Mouse (Mus musculus) liver (tissue): ENCODE measurements around the gene Fam129b.
"Not testable (repeated sequence)": the region's sequence is repeated elsewhere in the genome, so short reads cannot be mapped to it uniquely, and the experiment has no call there.

ENCODE experiments used
- DNase-seq: peaks from one replicate; pipeline ENCODE4 v3.0.0-alpha.2; 2020; ENCODE audit warnings: mixed read lengths

Fam129b gene

DNA sequence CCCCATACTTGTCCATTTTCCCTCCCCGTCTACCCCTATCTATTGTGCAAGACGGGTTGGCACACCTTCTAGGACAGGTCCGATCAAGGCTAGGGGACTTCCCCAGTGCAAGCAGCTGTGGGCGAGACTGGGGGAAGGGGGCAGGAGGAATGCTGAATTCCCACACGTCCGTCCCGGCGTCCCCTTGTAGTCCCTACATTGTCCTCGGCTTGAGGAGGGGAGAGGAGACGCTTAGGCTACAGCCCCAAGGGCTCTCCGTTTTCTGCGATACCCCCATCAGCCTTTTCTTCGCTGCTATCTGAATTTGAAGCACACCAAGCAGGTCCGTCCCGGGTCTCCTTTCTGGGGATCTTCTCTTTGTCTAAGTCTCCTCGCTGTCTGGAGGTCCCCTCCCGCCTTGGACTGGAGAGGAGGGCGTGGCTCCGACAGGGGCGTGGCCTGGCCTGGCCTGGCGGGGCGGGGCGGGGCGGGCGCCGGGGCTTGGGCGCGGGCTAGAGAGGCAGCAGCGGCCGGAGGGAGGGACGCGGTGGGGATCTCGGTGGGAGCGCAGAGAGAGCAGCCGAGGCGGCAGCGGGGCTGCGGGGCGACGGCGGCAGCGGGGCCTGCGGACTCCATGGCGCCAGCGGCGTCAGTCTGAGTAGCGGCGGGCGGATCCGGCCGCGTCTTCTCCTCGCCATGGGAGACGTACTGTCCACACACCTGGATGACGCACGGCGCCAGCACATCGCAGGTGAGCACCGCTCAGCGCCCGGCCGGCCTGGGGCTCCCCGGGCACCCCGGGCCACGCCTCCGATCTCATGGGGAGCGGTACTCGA, at the start of gene Fam129b:
Gene Fam129b, plus strand, starts transcription at position 440 of the 815 bp plus-strand sequence.
- DNase-seq = peak; percentile 93

DNA sequence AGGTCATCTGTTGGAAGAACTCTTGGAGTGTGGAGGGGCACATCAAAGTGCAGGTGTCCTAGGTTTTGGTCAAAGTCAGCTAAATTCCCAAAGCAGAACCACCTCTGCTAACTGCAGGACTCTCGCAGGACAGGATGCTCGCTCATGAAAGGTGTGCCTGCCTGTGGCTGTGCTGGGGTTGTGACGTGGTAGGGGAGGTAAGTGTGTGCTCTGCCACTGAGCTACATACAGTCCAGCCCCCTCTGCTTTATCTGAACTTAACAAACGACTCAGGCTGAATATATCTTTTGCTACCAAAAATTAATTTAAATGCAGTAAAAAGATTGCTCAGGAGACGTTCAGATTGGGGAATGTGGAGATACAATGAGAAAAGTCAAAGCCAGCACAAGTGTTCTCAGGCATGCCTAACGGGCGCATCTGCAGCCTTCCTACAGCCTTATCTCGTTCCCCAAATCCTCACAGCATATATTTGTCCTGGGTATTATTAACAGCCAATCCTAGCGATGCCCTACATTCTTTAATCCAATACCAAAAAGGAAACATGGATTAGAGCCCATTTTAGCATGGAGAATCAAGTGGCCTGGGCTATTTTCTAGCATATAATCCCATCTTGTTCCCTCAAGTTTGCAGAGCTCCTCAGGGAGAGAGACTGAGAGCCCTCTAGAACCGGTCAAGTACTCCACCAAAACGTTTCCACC, 46.8 kb upstream of the Fam129b start:
- no peak for DNase-seq

DNA sequence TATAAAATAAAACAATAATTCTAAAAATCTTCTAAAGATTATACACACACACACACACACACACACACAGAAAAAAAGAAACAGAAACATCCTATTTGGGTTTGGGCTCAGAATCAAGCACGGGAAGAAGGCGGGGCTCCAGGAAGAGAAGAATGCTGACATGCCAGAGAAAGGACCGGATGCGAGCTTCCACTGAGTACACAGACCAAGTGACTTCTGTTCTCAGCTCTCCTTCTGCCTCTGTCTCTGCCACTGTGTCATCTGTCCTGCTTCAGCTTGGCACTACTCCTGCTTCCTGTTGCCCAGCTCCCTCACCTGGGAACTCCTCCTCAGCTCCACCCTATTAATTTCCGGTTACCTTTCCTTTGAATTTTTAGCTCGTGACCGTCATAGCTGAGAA, 41.4 kb upstream of the Fam129b start:
- no peak for DNase-seq

DNA sequence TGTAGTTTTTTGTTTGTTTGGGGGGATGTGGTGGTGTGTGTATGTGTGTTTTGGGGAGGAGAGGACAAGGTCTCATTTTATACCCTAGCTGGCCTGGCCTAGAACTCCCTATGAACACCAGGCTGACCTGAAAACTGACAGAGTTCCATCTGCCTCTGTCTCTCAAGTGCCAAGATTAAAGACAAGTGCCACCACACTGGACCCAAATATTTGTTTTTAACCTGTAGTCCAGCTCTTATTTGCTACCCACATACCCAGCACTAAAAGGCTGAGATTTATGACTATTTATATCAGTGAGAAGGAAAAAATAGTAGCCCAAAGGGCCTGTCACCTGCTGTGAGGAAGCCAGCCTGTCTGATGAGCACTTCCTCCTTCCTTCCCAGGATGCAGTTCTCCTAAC, 40.3 kb upstream of the Fam129b start:
- DNase-seq = no peak

DNA sequence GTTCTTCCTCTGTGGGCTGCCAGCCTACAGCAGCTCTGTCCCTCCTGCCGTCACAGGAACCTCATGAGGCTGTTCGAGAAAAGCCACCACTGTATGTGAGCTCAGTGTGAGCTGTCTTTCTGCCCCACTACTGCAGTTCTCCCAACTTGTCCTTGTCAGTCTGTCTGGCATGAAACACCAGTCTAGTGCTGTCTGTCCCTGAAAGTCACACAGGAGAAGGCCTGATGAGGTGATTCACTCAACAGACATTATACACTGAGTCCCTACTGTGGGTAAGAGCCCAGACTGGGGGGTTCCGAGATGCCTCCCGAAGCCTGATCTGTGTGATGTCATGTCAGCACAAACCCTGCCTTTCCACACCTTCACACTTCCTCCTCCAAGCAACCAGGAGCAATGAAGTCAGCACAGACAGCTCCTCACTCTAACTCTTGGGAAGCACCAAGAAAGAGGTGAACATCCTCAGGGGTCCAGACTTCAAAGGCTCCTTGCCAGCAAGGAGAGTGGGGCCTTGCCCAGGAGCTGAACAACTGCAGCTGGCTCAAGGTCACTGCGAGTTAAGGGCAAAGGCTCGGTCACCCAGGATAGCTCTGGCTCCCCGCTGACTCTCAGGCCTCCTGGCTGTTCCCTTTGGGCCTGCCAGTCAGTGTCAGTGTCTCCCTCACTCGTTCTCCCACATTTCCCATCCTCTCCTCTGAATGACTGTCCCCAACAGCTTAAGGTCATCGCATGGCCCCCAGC, 37.6 kb upstream of the Fam129b start:
- DNase-seq = no peak

DNA sequence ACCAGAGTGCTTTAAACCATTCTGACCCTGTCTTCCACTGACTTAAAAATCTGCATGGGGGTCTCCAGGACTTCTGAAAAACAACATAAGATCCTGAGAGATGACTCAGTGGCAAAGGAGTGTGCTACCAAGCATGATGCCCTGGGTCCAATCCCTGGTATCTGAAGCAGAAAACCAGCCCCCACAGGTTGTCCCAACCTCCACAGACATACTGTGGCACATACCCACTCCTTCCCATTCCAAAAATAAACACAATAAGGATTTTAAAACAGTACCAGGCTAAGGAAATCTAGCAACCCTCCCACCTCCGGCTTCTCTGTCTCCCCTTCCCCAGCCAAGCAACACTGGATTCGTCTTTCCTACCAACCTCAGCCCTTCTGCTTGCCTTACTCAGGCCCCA, 36.7 kb upstream of the Fam129b start:
- DNase-seq = no peak

DNA sequence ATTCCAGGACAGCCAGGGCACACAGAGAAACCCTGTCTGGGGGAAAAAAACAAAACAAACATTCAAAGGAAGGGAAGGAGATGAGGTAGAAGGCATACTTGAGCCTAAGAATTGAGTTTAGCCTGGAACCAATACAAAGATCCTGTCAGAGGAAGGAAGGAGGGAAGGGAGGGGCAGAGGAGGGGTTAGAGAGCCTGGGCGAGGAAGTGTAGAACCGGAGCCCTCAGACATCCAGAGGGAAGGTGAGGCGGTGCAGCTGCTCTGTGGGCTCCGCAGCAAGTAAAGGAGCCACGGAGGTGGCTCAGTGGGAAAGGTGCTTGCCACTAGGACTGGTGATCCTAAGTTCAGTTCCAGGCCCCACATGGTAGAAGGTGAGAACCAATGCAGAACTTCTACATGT, 34.8 kb upstream of the Fam129b start:
- no peak for DNase-seq

DNA sequence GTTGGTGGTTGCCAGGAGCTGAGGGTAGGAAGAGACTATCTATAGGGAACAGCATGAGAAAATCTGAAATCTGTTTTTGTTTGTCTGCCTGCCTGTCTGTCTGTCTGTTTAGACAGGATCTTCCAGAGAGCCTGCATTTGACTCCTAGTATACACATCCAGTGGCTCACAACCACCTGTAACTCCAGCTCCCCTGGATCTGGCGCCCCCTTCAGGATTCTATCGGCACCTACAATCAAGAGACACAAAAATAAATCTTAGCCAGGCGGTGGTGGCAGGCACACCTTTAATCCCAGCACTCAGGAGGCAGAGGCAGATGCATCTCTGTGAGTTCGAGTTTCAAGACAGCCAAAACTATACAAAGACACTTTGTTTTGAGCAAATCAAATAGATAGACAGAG, 33.4 kb upstream of the Fam129b start:
- no peak for DNase-seq

DNA sequence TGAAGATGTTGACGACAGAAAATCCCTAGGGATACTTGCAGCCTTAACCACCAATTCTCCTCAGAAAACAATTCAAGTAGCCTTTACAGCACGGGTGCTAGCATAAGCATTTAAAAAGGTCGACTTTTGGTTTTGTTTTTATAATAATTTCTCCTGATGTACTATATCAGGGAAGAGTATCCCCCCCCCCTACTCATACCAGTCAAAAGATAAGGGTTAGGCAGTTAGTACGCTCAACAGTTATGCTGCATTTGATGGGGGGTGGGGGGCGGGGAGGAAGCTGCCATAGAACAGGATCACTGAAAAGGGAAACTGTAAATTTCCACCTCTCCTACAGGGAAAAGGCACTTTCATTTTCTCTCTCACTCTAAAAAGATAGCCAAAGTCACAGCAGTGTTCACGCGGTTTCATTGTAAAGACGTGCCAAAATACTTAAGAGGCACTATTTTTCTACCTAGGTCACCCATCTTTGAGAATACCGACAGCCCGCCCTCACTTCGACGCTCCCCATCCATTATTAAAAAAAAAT, 30.3 kb upstream of the Fam129b start:
- no peak for DNase-seq

DNA sequence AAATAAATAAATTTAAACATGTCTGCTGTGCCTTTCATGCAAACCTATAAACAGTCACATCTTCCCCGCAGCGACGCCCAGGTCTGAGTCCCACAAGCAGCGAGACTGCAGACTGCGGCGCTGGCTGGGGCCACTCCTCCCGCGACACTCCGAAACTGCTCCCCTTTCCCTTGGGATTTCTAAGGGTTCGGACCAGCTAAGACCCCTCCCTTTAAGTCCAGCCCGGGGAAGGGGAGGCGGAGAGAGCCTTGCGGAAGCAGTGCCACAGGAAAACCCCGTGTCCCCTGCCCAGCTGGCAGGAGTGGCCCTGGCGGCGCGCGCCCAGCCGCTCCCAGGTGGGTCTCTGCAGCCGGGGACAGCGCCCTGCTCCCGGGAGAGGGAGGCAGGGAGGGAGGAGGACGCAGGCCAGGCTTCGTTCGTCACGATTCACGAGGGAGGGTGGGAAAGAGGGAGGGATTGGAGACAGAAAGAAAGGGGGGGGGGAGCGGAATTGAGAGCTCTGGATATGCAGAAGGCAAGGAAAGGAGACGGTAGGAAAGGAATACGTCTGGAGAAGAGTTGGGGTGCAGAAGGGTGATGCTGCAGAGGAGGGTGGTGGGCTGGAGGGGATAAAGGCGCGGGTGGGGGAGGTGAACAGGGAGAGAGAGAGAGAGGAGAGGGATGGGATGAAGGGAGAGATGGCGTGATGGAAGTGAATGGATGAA, 29.7 kb upstream of the Fam129b start:
- peak; percentile 51 for DNase-seq

DNA sequence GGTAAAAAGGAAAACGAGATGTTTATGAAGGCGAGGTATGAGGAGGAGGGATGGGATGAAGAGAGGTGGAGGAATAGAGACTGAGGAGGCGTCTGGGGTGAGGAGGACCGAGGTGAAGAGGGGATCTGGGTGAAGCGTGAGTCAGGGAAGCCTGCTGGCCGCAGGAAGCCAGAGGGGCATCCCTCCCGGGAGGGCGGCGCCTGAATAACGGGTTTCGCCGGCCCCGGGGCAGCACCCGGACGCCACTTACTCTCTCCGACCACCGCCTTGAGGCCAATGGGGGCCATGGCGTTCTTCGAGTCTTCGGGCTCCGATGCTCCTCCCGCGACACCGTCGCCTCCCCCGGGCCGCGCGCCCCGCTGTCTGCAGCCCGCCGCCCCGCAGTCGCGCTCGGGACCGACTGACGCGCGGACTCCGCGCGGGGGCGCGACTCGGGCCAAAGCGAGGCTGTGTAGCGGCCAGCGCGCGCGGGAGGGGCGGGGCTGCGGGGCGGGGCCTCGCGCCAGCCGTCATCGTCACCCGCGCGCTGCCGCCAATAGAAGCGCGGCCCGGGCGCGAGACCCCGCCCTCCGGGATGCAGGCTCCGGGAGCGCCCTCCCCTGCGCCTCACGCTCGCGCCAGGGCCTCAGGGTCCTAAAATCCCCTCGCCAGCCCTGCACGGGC, 29.0 kb upstream of the Fam129b start, which contains the start of gene Stxbp1:
Gene Stxbp1, minus strand, starts transcription at position 441 of the 663 bp plus-strand sequence.
- DNase-seq = peak; percentile 93

DNA sequence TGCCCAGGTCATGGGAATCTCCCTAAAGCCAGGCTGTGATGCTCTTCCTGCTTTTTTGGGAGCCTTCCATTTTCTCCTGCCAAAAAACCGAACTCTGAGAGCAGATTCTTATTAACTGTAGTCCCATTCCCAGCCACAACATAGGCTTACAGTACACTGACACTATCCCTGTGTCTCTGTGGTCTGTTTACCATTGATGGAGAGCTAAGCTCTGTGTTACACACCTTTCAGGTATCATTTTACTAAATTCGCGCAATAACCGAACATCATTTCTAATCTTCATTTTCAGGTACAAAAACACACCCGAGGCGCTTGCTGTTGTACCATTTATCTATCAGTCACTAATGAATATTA, 28.5 kb upstream of the Fam129b start:
- no peak for DNase-seq

DNA sequence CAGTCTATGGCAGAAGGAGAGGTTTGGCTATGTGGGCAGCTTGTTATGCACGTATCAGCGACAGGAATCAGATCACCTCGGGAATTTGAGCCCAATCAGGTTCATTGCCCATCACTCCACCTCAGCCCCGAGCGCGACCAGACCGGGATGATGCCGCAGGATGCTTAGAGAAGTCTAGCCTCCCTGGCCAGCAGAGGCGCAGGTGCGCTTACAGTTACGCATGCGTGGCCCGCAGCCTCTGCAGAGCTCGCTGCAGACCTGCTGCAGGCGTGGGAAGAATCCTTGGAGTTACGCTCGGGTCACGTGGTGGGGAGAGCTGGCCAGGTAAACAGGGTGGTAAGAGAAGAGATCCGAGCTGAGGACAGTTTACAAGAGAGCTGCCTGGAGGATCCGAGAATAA, 23.8 kb upstream of the Fam129b start:
- DNase-seq = peak; percentile 30

DNA sequence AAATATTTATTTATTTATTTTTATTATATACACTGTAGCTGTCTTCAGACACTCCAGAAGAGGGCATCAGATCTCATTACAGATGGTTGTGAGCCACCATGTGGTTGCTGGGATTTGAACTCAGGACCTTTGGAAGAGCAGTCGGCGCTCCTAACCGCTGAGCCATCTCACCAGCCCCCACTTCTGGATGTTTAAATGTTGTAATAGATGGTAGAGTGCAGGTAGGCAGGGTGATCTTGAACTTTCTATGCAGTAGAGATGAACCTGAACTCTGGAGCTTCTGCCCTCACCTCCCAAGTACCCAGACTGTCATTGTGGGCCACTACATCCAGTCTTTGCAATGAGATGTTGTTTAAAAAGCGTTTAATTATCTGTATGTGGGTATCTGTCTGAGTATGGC, 22.2 kb upstream of the Fam129b start:
- DNase-seq = not testable (repeated sequence)

DNA sequence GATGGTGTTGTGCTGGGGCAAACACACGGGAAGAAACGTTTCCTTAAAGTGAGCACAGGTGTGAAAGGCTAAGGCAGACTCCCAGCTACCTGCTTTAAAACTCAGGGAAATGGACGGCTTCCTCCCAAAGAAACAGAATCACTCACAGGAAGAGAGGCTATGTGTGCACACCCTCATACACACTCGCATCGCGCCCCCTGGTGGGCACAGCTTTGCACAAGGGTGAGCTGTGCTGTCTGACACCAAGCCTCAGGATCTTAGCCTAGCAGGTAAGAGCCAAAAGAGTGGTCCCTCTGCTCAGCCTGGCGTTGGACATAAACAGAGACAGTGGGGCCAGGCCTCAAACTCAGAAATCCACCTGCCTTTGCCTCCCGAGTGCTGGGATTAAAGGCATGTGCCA, 21.7 kb upstream of the Fam129b start:
- peak; percentile 90 for DNase-seq

DNA sequence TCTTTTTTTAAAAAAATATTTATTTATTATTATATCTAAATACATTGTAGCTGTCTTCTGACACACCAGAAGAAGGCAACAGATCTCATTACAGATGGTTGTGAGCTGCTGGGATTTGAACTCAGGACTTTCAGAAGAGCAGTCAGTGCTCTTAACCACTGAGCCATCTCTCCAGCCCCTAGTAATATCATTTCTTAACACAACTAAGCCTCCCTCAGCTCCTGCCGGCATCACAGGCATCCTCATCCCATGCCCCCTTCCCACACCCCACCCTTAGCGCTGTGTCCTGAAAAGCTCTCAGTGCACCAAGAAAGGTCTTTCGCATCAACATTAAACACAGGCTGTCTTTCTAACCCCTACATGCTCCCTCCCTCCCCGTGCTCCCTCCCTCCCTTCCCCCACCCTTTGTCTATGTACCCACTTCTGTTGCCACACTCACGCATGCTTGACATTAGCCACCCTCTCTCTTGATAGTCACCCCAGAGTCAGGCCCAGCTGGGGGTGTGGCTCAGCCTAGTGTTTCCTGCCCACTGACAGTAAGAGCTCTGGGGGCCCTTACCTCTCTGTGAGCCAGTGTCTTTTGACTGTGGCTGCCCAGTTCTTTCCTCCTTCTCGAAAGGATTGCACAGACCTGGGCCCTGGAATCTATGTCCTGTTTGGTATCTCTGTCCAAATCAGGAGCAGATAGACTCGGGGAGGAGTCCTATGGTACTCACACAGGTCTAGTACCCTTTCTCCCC, 20.7 kb upstream of the Fam129b start:
- DNase-seq = no peak

DNA sequence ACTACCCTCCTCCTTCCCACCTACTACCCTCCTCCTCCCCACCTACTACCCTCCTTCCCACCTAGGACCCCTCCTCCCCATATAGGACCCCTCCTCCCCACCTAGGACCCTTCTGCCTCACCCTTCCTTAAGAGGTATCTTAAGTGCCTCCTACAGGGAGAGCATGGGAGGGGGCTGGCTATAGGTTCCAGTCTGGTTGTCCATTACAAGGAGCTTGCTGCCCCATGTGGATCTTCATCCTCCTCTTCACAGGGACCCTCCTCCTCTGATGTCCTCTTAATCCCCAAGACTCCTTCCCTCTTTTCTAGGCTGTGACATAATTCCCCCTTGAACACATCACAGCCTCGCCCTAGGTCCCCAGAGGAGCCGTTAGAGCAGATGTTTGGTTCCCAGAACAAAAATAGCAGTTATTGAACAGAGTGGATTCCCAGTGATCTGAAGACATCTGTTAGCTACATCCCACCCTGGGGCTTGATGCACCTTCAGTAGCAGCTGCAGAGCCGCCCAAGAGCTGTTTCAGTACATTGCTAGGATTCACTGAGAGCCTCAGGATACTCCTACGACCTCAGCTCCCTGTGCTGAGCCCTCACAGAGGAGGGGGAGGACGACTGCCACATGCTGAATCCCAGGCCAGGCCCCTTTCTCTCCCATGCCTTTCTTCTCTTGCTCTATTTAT, 20.0 kb upstream of the Fam129b start:
- DNase-seq = no peak

DNA sequence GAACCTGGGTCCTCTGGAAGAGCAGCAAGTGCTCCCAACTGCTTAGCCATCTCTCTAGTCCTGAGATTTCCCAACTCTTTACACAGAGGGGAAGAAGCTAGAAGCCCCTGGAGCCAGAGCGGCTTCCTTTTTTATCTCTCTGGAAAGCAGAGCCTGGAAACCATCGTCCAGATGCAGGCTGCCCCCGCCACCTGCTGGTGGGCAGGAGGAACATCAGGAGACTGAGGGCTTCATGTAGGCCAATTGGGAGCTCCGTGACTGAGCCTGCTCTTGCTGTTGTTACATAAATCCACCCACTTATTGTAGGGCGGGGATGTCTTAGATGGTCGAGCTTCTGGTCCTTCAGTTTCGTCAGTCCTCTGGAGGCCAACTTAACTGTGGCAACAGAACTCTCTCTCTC, 18.3 kb upstream of the Fam129b start:
- DNase-seq = peak; percentile 80

DNA sequence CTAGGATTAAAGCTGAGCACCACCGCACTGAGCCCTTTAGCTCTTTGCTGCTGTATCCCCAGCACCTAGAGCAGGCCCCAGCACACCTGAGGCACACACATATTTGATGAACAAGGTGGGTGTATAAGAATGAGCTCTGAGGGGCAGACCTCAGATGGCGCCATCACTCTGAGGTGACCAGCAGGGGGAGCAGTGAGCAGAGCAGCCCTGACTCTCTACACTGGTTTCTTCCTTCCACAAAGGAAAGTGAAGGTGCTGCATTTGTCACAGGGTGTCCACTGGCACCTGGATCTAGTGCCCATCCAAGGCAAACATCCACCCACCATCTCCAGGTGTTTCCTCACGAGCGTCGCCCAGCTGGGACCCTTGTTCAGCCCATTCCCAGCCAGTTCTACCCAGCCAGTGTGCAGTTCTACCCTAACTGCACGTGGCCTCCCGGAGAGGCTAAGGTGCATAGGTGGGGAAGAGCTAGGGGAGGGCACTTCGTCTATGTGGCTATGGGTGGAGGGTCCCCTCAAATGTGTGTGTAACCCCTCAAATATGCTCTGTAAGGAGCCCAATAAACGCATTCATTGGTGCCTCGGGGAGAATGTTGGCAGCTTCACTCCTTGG, 16.8 kb upstream of the Fam129b start:
- DNase-seq = peak; percentile 57

DNA sequence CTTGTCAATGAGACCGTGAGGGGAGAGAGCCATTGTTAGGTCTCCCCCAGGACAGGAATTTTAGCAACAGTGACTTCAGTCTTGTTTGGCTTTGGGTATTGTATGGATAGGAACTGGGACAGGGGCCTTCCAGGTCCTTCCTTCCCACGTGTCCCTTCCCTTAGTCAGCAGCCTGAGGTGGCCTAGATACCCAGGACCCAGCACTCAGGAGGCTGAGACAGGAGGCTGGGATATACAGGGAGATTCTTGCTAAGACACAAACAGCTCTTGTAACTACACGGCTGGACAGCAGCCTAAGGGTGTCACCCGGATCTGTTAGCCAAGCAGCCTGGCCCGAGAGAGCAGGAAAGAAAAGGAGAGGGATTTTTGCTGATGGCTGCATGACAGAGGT, 16.3 kb upstream of the Fam129b start:
- DNase-seq = no peak
